Mouse (Mus musculus): ENCODE measurements around the gene Rbfox1.

The Rbfox1 gene

DNA sequence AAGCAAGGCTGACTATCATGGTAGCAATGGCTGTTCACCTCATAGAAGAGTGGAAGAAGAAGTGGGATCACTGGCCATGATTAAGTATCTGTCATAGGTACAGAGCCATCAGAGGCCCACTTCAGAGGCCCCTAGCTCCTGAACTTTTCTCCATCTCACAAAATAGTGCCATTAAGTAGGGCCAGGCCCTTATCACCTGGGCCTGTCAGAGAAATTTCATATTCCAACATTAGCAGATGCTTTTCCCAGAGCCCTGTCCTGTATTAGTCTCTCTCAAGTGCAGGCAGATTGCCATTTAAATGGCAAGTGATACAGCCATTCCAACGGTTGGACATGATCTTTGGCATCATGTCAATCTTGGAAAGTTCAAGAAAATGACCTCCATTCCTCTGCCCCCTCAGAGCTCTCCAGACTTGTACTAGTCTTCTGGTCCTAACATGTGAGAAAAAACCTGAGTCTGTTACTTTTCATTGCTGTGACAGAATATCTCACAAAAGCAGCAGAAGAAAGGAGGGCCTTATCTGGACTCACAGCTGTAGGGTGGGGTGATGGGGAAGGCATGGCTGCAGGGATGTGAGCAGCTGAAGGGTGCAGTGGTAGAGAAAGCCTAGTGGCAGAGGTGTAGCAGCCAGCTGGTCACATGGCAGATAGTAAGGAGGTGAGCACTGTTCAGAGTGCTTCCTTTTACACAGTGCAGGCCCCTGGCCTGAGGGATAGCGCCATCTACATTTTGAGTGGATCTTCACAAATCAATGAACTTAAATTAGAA is 210.6 kb downstream of the Rbfox1 start:
- DNase-seq (ENCODE audit: low read depth, low spot score), result no peak

DNA sequence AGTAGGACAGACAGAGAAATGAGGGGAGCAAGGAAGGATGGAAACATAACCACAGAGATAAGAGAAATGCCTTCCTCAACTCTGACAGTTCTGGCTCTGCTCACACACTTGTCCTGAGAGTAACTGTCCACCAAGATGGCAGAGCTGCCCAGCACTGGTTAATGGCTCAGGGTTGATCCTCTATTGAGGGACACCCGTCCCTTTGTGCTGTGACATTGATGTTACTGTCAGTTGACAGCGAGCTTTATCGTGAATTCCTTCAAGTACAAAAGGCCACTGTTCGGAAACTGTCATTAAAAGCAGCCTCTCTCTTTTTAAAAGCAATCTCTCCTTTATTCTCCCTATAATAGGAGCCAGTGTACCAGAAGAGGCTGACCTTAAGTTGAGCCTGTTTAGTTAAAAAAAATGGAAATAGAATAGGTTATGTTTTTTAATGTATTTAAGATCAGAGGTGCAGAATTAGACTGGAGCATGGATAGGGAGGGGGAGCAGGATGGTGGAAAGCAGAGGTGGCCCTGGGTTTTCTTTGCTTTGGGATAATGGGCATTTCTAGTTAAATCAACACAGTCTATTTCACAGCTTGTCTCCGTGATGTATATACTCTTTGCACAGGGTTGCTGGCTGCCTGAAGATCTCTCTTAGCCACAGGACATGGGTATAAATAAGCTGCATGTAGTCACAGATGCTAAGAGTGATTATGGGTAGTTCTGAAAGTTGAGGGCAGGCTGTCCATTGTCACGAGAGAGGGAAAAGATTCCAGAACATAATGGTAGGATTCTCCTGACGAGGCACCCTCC is 212.3 kb downstream of the Rbfox1 start:
- no peak for DNase-seq (ENCODE audit: low read depth, low spot score)

GRCm38 (mm10) chr16:6098116-6098515 is 213.0 kb downstream of the Rbfox1 start:
- no peak for DNase-seq (ENCODE audit: low read depth, low spot score)

DNA sequence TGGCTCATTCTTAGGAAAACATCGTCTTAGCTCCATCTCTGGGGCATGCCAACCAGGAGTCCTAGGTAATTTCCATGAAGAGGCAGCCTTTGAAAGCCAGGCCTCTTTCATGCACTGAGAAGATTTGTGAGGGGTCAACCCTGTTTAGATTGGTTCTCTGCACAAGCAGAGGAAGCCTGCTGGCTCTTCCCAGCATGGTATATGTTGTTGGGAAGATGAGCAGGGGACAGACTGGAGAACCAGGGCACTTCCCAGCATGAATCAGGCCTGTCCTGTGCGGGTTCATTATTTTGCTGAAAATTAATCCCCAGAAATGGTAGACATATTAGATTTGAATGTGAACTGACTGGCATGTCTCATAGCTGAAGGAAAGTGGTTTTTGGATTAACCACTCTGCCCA is 214.4 kb downstream of the Rbfox1 start:
- no peak for DNase-seq (ENCODE audit: low read depth, low spot score)

- DNase-seq (ENCODE audit: low read depth, low spot score), result no peak
These were observed 215.3 kb downstream of the Rbfox1 start for GRCm38 (mm10) chr16:6100421-6100877.

- no peak for DNase-seq (ENCODE audit: low read depth, low spot score)
These were observed 218.6 kb downstream of the Rbfox1 start for GRCm38 (mm10) chr16:6103713-6104112.

DNA sequence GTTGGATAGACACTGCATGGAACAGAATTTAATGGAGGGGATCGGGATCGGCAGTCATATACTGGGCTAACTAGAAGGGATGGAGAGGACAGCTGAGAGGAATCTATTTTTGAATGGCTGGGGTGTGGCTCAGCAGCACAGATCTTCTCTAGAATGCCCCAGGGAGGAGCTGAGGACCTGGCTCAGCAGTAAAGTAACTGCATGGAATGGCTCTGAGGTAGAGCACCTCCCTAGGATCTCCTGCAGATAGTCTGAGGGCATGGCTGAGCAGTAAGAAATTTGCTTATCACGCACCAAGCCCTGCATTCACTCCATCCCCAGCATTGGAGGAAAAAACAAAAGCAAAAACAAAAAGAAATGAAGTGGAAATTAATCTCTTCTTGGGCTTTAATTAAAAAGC is 225.0 kb downstream of the Rbfox1 start:
- no peak for DNase-seq (ENCODE audit: low read depth, low spot score)

- DNase-seq (ENCODE audit: low read depth, low spot score), result peak; percentile 36
These were observed 228.8 kb downstream of the Rbfox1 start for GRCm38 (mm10) chr16:6113836-6114475.

- DNase-seq (ENCODE audit: low read depth, low spot score), result no peak
These were observed 234.3 kb downstream of the Rbfox1 start for GRCm38 (mm10) chr16:6119472-6119871.

DNA sequence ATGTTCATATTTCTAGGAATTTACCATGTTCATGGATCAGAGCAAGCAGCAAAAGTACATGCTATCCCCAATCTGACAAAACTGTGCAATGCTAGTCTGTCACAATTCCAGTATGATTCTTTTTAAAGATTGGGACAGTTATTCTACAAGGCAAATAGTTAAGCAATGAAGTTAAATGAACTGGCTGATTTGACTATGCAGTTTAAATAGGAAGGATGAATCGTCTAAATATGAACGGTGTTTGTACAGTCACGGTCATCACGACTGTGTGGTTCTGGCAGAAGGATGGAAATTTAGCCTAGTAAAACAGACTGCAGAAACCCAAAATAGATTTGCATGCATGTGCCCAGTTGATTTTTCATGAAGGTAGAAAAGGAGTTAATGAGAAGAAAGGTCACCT is 236.1 kb downstream of the Rbfox1 start:
- DNase-seq (ENCODE audit: low read depth, low spot score), result no peak

DNA sequence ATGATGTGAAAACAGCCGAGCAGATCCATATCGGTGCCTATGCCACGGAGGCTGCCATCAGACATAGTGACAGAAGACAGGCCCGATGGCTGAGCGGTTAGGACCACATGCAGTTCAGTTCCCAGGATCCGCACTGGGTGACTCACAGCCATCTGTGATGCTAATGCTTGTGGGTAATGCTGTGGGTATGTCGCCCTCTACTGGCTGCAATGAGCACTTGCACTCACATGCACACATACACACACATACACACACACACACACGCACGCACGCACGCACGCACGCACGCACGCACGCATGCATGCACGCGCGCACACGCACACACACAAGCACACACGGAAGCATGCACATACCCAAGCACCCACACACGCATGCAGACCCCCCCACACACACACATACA is 237.7 kb downstream of the Rbfox1 start:
- no peak for DNase-seq (ENCODE audit: low read depth, low spot score)

DNA sequence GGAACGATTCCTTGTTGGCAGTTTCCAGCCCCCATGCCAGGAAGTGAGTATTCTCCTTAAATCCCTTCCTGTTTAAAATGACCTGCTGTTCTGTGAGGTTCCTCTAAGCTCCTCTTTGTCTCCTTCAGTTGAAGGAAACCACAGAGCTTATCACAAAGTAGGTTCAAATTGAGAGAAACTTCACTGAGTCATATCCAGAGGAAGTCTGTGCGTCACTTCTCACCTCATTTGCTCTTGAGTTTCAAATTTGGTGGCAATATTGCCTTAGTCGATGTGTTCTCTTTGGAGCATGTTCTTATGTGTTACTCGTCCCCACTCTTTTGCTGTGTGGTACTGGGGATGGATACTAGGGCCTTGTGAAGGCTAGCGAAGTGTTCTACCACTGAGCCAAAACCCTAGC is 243.2 kb downstream of the Rbfox1 start:
- no peak for DNase-seq (ENCODE audit: low read depth, low spot score)

- no peak for DNase-seq (ENCODE audit: low read depth, low spot score)
These were observed 249.9 kb downstream of the Rbfox1 start for GRCm38 (mm10) chr16:6135016-6135415.

DNA sequence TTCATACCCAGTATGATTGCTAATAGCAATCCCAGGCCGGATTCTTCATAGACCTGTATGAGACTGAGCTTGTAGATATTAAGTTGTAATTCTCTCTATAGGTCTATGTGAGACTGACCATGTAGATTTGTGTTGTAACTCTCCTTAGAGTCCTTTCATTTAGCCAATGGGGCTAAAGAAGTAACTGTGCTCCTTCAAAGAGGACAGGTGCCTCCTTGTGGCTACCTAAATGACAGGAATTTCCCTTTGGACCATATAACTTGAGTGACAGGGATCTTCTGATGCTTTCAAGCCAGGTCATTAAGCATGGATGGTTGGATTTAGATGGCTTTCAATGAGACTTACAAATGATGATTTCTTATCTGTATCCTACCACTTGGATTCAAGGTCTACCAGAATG is 254.3 kb downstream of the Rbfox1 start:
- no peak for DNase-seq (ENCODE audit: low read depth, low spot score)

DNA sequence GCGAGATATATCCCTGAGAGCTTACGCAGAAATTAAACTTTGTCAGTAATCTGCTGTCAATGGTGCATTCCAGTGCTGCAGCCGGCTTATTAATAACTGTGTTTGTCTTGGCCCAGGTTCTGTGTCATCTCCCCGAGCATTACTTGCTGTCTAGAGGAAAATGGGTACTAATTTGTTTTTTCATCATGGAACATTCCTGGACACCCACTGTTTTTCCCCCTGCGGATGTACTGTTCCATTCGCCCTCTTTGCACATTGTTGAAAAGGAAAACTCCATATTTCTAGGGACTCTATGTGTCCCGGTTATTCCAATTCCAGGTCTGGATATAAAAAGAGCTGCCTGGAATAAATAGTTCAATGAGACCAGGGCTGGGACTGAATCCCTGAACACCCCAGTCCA is 262.8 kb downstream of the Rbfox1 start:
- DNase-seq (ENCODE audit: low read depth, low spot score), result no peak

- no peak for DNase-seq (ENCODE audit: low read depth, low spot score)
These were observed 264.2 kb downstream of the Rbfox1 start for GRCm38 (mm10) chr16:6149345-6149744.

DNA sequence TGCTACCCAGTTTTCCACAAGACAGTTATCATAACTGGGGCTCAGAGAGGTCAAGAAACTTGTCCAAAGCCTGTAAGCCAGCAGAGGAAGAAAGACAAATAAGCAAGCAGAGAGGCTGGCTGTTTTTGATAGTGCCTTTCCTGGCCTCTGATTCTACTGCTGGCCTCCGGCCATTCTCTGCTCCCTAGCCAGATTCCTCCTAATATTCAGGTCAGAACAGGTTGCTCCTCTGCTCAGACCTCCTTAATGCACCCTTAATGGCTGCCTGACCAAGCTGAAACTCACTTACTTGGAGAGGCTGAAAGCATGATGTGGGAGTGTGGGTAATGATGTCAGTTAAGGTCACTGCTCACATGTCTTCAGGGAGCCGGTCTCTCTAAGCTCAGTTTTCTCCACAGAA is 270.4 kb downstream of the Rbfox1 start:
- DNase-seq (ENCODE audit: low read depth, low spot score), result no peak

DNA sequence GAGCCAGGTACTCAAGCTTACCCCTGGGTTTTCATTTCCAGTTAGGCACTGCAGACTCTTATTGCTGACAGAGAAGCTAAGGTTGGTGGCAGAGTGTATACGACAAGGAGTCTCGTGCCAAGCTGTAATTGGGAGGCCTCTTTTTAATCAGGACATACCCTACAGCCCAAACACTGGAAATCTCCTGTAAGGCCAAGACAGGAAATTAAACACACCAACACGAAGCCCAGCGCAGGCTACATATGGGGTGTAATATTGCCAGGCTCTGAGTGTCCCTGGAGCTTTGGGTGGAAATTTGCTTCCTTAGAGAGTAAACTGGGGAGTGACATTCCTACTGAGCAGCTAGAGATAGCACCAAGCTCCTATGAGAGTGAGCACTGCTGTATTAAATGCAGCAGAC is 279.3 kb downstream of the Rbfox1 start:
- no peak for DNase-seq (ENCODE audit: low read depth, low spot score)

DNA sequence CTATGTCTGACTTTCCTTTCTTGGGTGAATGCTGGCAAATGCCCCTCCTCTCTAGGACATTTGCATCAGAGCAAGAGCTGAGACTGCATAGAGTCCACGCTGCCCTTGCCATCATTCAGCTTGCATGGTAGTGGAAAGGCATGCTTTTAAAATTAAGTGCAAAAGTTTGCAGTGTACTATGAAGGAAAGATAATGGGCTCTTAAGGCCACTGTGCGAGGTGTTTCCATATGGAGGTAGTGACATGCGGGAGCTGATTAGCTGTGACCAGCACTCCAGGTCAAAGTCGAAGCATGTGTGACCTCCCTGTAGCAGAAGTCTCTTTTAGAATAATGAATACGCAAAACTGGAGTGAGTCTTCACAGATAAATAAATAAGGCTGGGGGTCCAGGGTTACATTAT is 284.2 kb downstream of the Rbfox1 start:
- DNase-seq (ENCODE audit: low read depth, low spot score), result no peak

DNA sequence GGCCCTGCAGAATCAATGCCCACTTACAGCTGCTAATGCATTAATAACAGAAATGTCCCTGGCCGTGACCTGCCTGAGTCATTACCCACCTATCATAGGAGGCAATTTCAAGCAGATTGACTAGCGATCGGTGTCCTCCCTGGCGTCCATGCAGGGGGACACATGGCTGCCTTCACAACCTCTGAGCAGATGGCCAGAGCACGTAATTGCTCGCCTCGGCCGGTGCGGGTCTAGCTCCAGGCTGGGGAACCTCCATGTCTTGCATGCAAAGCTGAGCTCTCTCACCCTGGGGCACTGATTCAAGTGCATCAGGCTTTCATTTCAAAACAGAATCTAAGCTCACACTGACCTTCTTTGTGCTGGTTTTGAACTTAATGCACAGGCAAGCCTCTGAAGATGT is 295.7 kb downstream of the Rbfox1 start:
- DNase-seq (ENCODE audit: low read depth, low spot score), result no peak

GRCm38 (mm10) chr16:6182329-6182728 is 297.2 kb downstream of the Rbfox1 start:
- DNase-seq (ENCODE audit: low read depth, low spot score), result no peak

- DNase-seq (ENCODE audit: low read depth, low spot score), result no peak
These were observed 307.2 kb downstream of the Rbfox1 start for GRCm38 (mm10) chr16:6192358-6192757.

DNA sequence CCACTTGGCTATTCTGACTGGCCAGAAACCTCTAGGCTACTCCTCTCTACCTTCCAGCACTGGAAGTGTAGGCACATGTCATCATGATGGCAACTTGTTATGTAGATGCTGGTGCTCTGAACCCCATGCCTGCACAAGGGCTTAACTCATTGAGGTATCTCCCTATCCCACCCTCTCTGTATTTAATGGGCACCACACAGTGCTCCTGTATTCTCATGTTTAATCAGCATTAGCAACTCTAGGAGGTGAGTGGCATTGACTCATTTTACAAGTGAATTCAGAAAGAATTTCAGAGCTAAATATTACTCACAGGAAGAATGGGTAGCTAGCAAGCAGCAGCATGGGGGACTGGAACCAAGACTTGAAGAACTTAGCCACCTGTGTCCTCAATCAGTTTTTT is 321.3 kb downstream of the Rbfox1 start:
- no peak for DNase-seq (ENCODE audit: low read depth, low spot score)
